Mouse (Mus musculus): Measurements from ENCODE around the gene Kif2a.
"Not testable (repeated sequence)": the region's sequence is repeated elsewhere in the genome, so short reads cannot be mapped to it uniquely, and the experiment has no call there.

Gene Kif2a

GRCm38 (mm10) chr13:107019443-107019842 is 2.5 kb downstream of the Kif2a start:
- DNase-seq, result no peak

GRCm38 (mm10) chr13:107013926-107014325 is 8.0 kb downstream of the Kif2a start:
- DNase-seq, result no peak

GRCm38 (mm10) chr13:107011618-107012017 is 10.3 kb downstream of the Kif2a start:
- no peak for DNase-seq

- no peak for DNase-seq
Measured at GRCm38 (mm10) chr13:107008174-107008573, 13.8 kb downstream of the Kif2a start.

- DNase-seq, result no peak
Measured at GRCm38 (mm10) chr13:107003211-107003610, 18.7 kb downstream of the Kif2a start.

- peak in 1 of 2 experiments; percentile 7 for DNase-seq
Measured at GRCm38 (mm10) chr13:106998671-106999070, 23.3 kb downstream of the Kif2a start.

GRCm38 (mm10) chr13:106998026-106998425 is 23.9 kb downstream of the Kif2a start:
- DNase-seq, result no peak

GRCm38 (mm10) chr13:106997557-106997956 is 24.4 kb downstream of the Kif2a start:
- not testable (repeated sequence) for DNase-seq

GRCm38 (mm10) chr13:106996891-106997290 is 25.0 kb downstream of the Kif2a start:
- no peak for DNase-seq

- DNase-seq, result no peak
Measured at GRCm38 (mm10) chr13:106961496-106961895, 60.4 kb downstream of the Kif2a start.

GRCm38 (mm10) chr13:106960557-106960956 is 61.4 kb downstream of the Kif2a start:
- DNase-seq, result no peak

- DNase-seq, result no peak
Measured at GRCm38 (mm10) chr13:106958286-106958685, 63.6 kb downstream of the Kif2a start.

GRCm38 (mm10) chr13:106957554-106957953 is 64.4 kb downstream of the Kif2a start:
- DNase-seq, result no peak

- DNase-seq, result no peak
Measured at GRCm38 (mm10) chr13:106954880-106955279, 67.0 kb downstream of the Kif2a start.

- DNase-seq, result no peak
Measured at GRCm38 (mm10) chr13:106947583-106947982, 74.3 kb downstream of the Kif2a start.

- DNase-seq, result peak; percentile 94 to 97
Measured at GRCm38 (mm10) chr13:106946594-106947540, 75.1 kb downstream of the Kif2a start, which contains the start of gene Dimt1. Dimt1 (plus strand) TSS chr13:106947127.

- DNase-seq, result no peak
Measured at GRCm38 (mm10) chr13:106945518-106945917, 76.4 kb downstream of the Kif2a start.

- DNase-seq, result no peak
Measured at GRCm38 (mm10) chr13:106942721-106943120, 79.2 kb downstream of the Kif2a start.

- no peak for DNase-seq
Measured at GRCm38 (mm10) chr13:106941211-106941976, 80.5 kb downstream of the Kif2a start.

- no peak for DNase-seq
Measured at GRCm38 (mm10) chr13:106937138-106937472, 84.8 kb downstream of the Kif2a start.

GRCm38 (mm10) chr13:106936256-106937137 is 85.4 kb downstream of the Kif2a start, which contains the start of gene Ipo11:
Ipo11 (minus strand) TSS chr13:106936958.
- peak; percentile 96 for DNase-seq

- no peak for DNase-seq
Measured at GRCm38 (mm10) chr13:106935871-106936255, 86.1 kb downstream of the Kif2a start.

GRCm38 (mm10) chr13:106929201-106929600 is 92.7 kb downstream of the Kif2a start:
- peak; percentile 33 to 45 for DNase-seq

Measured in kidney, postnatal 4 days (tissue).